Mouse (Mus musculus) stomach, embryonic 14.5 days (tissue): ENCODE results near the gene Prkrip1. TPM values are rescaled to one million over a fixed set of nuclear protein-coding genes. Genes with fewer than 3 reads are reported as not detected.

ENCODE experiments used
- ATAC-seq: fragments of 200-750 bp; cut with Nextera tagmentation; 2 replicates; pipeline ENCODE4 v1.8.0; 2017; ENCODE audit warnings: low read depth, moderate TSS enrichment; ENCODE audit not compliant: insufficient number of reproducible peaks, insufficient read depth, low FRiP score
- H3K27ac ChIP-seq: fragments of 300-500 bp; sonication (generic); 2 replicates; pipeline ENCODE4 v1.5.1; 2014; ENCODE audit warnings: mild to moderate bottlenecking, low read length, moderate library complexity, mixed read lengths
- H3K27me3 ChIP-seq: fragments of 300-500 bp; sonication (generic); 2 replicates; pipeline ENCODE4 v1.6.1; 2014; ENCODE audit warnings: low read length, control low read depth, mixed read lengths; ENCODE audit not compliant: control insufficient read depth, insufficient read depth
- H3K36me3 ChIP-seq: fragments of 300-500 bp; sonication (generic); 2 replicates; pipeline ENCODE4 v1.6.1; 2014; ENCODE audit warnings: mild to moderate bottlenecking, control low read depth, low read length, moderate library complexity, mixed read lengths; ENCODE audit not compliant: control insufficient read depth, insufficient read depth
- H3K4me1 ChIP-seq: fragments of 300-500 bp; sonication (generic); 2 replicates; pipeline ENCODE4 v1.6.1; 2014; ENCODE audit warnings: low read length, control low read depth, mixed read lengths; ENCODE audit not compliant: control insufficient read depth, insufficient read depth
- H3K4me2 ChIP-seq: fragments of 300-500 bp; sonication (generic); replicated peaks from 2 replicates; pipeline ENCODE4 v1.6.1; 2014; ENCODE audit warnings: low read depth, low read length, control low read depth
- H3K4me3 ChIP-seq: fragments of 300-500 bp; sonication (generic); 2 replicates; pipeline ENCODE4 v1.5.1; 2014; ENCODE audit warnings: low read depth, low read length, control low read depth
- H3K9ac ChIP-seq: fragments of 300-500 bp; sonication (generic); replicated peaks from 2 replicates; pipeline ENCODE4 v1.6.1; 2014; ENCODE audit warnings: low read depth, mild to moderate bottlenecking, control low read depth, low read length, moderate library complexity, mixed read lengths
- H3K9me3 ChIP-seq: fragments of 300-500 bp; sonication (generic); 2 replicates; pipeline ENCODE4 v1.6.1; 2016; ENCODE audit warnings: low read depth, low read length, control low read depth; ENCODE audit not compliant: control insufficient read depth
- WGBS: fragments of 180-500 bp; shearing (Covaris S2); extraction: QIAGEN DNeasy Blood & Tissue Kit; methylation state at CpG from one replicate; pipeline ENCODE4 v1.1.7; 2014; 5-methylcytosine and 5-hydroxymethylcytosine counted together
- polyA plus RNA-seq: library from polyadenylated mRNA; unstranded; fragments of >200 nt; fragmentation: Nextera tagmentation; extraction: Ambion mirVana; gene quantifications from 2 replicates; pipeline ENCODE4 v1.2.1, GENCODE M21; 2014

Prkrip1 gene
- polyA plus RNA-seq, 1 experiment from 2014 or later, result 50.9 TPM

DNA sequence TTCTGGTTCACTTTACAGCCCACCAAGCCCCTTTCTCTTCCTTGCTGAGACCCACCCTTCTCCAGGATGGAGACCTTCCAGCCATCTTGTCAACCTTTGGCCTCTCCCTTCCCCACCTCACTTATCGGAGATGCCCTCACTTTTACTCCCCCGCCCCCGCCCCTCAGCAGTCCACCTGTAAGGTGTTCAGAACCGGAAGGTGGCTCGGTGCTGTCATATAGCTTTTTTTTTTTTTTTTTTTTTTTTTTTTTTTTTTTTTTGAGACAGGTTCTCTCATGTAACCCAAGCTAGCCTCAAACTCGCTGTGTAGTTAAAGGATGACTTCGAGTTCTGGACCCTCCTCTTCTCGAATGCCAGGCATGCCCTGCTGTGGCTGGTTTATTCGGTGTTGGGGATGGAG, 25.8 kb downstream of the Prkrip1 start:
- Histone ChIP-seq H3K9me3 (0 out of 2 replicates have a peak, but pooled peaks cover 3% of the 10 kb centered on the region), H3K4me2 (no peak overlapping the region), H3K36me3 (peaks cover 1% of the 10 kb centered on the region; the same call in 1 of the 2 replicates), H3K4me1 (0 out of 2 replicates have a peak, but pooled peaks cover 5% of the 10 kb centered on the region), H3K4me3 (no peak overlapping the region), H3K27ac (no peak overlapping the region), H3K9ac (no peak overlapping the region), H3K27me3 (no peaks in the 10 kb centered on the region)
- no peak for ATAC-seq
- WGBS, result 74% methylated on average over 9 of the region's 9 CpGs

- 34% methylated on average over 17 of the region's 17 CpGs for WGBS
- H3K4me3 ChIP-seq, result peak overlapping the region; percentile 59
- H3K4me1 ChIP-seq, result 0 out of 2 replicates have a peak, but pooled peaks cover 5% of the 10 kb centered on the region
- H3K27ac ChIP-seq, result no peak overlapping the region
- H3K4me2 ChIP-seq, result peak overlapping the region; percentile 98
- H3K9me3 ChIP-seq, result 0 out of 2 replicates have a peak, but pooled peaks cover 3% of the 10 kb centered on the region
- no peaks in the 10 kb centered on the region for H3K27me3 ChIP-seq
- H3K9ac ChIP-seq, result no peak overlapping the region
- H3K36me3 ChIP-seq, result no peaks in the 10 kb centered on the region
- 0 out of 2 replicates have a peak, but pooled peaks have one; percentile 4 for ATAC-seq
Measured at GRCm38 (mm10) chr5:136171363-136172341, 27.1 kb downstream of the Prkrip1 start.

DNA sequence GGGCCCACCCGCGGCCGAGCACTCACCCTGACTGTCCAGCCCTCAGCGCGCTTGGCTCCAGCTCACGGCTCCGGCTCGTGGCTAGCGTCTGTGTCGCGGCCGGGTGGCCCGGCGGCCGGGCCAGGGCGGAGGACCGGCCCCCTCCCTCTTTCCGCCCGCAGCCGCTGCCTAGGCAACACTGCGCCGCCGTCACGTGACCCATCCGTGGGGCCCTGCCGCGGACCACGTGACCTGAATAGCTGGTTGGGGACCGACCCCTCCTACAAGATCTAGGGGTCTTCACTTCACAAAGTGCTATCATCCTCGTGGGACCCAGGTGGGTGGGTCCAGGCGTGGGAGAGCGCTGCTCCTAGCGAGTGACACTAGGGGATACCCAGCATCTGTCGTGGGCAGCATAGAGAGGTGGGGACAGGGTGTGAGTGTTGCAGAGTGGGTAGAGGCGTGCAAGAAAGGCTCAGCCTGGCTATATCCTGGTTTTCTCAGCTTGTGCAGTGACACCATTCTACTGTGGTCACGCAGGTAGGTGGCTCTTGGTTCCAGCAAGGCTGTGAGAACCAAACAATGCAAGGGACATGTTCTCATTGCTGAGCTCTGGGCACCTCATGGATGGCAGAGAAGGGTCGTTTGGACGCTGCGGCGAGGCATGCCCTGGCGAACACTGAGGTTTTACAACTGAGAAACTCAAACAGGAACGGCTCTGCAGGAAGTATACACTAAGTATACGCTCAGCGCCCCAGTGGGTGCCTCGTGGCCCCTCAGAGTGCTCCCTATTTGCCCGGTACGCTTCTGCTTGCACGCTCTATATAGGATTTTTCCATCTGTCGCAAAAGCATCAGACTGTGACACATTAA, 28.0 kb downstream of the Prkrip1 start, which contains the start of gene Orai2:
TSS of gene Orai2 (minus strand) at position 202 of the 851 bp plus-strand sequence.
- peak within 1 kb of the TSS; percentile 59 for H3K4me3 ChIP-seq
- 0 out of 2 replicates have a peak, but pooled peaks cover 5% of the 10 kb centered on the region for H3K4me1 ChIP-seq
- WGBS, result 3% methylated on average over 48 of the region's 49 CpGs
- H3K27ac ChIP-seq, result peak within 1 kb of the TSS; percentile 39; the same call in 1 of the 2 replicates
- peak within 1 kb of the TSS; percentile 98 for H3K4me2 ChIP-seq
- H3K36me3 ChIP-seq, result no peaks in the 10 kb centered on the region
- H3K9me3 ChIP-seq, result 0 out of 2 replicates have a peak, but pooled peaks cover 3% of the 10 kb centered on the region
- no peaks in the 10 kb centered on the region for H3K27me3 ChIP-seq
- ATAC-seq, result peak; percentile 82
- H3K9ac ChIP-seq, result peak within 1 kb of the TSS; percentile 43

GRCm38 (mm10) chr5:136169626-136170511, 28.9 kb downstream of the Prkrip1 start:
- ATAC-seq, result peak; percentile 12; the same call in 1 of the 2 replicates
- no peaks in the 10 kb centered on the region for H3K27me3 ChIP-seq
- peak overlapping the region; percentile 98 for H3K4me2 ChIP-seq
- peak overlapping the region; percentile 59 for H3K4me3 ChIP-seq
- H3K36me3 ChIP-seq, result no peaks in the 10 kb centered on the region
- no peak overlapping the region for H3K27ac ChIP-seq
- H3K9me3 ChIP-seq, result 0 out of 2 replicates have a peak, but pooled peaks cover 3% of the 10 kb centered on the region
- peak overlapping the region; percentile 43 for H3K9ac ChIP-seq
- 0 out of 2 replicates have a peak, but pooled peaks cover 5% of the 10 kb centered on the region for H3K4me1 ChIP-seq
- 10% methylated on average over 15 of the region's 15 CpGs for WGBS

- 98% methylated on average over 3 of the region's 3 CpGs for WGBS
- Histone ChIP-seq H3K27ac (no peak overlapping the region), H3K27me3 (no peaks in the 10 kb centered on the region), H3K9ac (no peak overlapping the region), H3K4me1 (0 out of 2 replicates have a peak, but pooled peaks cover 5% of the 10 kb centered on the region), H3K4me3 (no peak overlapping the region), H3K4me2 (no peak overlapping the region), H3K9me3 (0 out of 2 replicates have a peak, but pooled peaks cover 3% of the 10 kb centered on the region), H3K36me3 (no peaks in the 10 kb centered on the region)
- no peak for ATAC-seq
Measured at GRCm38 (mm10) chr5:136168071-136168470, 30.7 kb downstream of the Prkrip1 start.

DNA sequence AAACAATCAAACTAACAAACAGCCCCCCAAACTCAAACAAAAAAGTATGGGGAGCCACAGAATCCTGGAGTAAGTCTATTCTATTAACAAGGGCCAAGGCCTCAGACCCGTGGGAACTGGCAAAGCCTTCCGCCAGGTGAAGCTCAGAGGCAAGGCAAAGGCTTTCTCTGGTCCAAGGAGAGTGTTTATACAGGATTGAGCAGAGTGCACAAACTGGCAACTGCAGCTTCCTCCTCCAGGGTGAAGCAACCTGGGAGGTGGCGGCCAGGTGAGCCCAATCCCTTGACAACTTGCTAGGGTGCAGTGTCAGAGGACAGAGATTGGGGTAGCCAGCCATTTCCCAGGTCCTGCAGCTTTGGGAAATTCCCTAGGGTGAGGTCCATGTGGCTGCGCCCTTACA, 31.5 kb downstream of the Prkrip1 start:
- no peak overlapping the region for H3K4me2 ChIP-seq
- no peak overlapping the region for H3K9ac ChIP-seq
- H3K9me3 ChIP-seq, result 0 out of 2 replicates have a peak, but pooled peaks cover 3% of the 10 kb centered on the region
- no peaks in the 10 kb centered on the region for H3K27me3 ChIP-seq
- no peak overlapping the region for H3K4me3 ChIP-seq
- WGBS, result 84% methylated on average over 4 of the region's 4 CpGs
- no peak overlapping the region for H3K27ac ChIP-seq
- H3K4me1 ChIP-seq, result 0 out of 2 replicates have a peak, but pooled peaks cover 5% of the 10 kb centered on the region
- H3K36me3 ChIP-seq, result no peaks in the 10 kb centered on the region
- no peak for ATAC-seq

- Histone ChIP-seq H3K27me3 (no peaks in the 10 kb centered on the region), H3K4me2 (no peak overlapping the region), H3K9ac (no peak overlapping the region), H3K4me3 (no peak overlapping the region), H3K36me3 (no peaks in the 10 kb centered on the region), H3K27ac (no peak overlapping the region), H3K9me3 (0 out of 2 replicates have a peak, but pooled peaks cover 3% of the 10 kb centered on the region), H3K4me1 (no peaks in the 10 kb centered on the region)
- ATAC-seq, result no peak
- 79% methylated on average over 8 of the region's 8 CpGs for WGBS
Measured at GRCm38 (mm10) chr5:136165246-136165645, 33.5 kb downstream of the Prkrip1 start.
